Mouse (Mus musculus) MEL (cell line): ENCODE measurements at regions not wholly inside any gene's neighbourhood (a gene's known extent, or its start where the extent isn't known, plus 50 kb on each side); places are given as distances from the start of the nearest gene placed in this dataset.

Experiments
- DNase-seq: peaks from one replicate; pipeline ENCODE4 v3.0.0; 2011; ENCODE audit warnings: low read depth, low spot score
- H3K27ac ChIP-seq: 2 replicates; pipeline ENCODE4 v1.5.1; 2012; ENCODE audit warnings: low read depth, mild to moderate bottlenecking, control low read depth, low read length, moderate library complexity; ENCODE audit not compliant: control insufficient read depth
- H3K27me3 ChIP-seq, 2 experiments: fragments of 150-350 bp in 1 of 2; sonication (generic) in 1 of 2; 2 replicates each; pipeline ENCODE4 v1.6.1; 2012; ENCODE audit warnings: low read length in 2 of 2, mild to moderate bottlenecking in 2 of 2, improper control_type of control experiment in 1 of 2, moderate library complexity in 1 of 2; ENCODE audit not compliant: insufficient read depth in 2 of 2, control insufficient read depth in 1 of 2
- H3K36me3 ChIP-seq, 2 experiments: 2 replicates each; pipeline ENCODE4 v1.6.1; 2012 to 2014; ENCODE audit warnings: low read length in 2 of 2, improper control_type of control experiment in 1 of 2, inconsistent platforms in 1 of 2, mild to moderate bottlenecking in 1 of 2; ENCODE audit not compliant: insufficient read depth in 2 of 2, control insufficient read depth in 1 of 2
- H3K4me1 ChIP-seq, 2 experiments: fragments of 150-350 bp in 1 of 2; sonication (generic) in 1 of 2; 2 replicates each; pipeline ENCODE4 v1.6.1; 2012; ENCODE audit warnings: low read length in 2 of 2, improper control_type of control experiment in 1 of 2, mild to moderate bottlenecking in 1 of 2; ENCODE audit not compliant: insufficient read depth in 2 of 2, control insufficient read depth in 1 of 2
- H3K4me3 ChIP-seq, 2 experiments: fragments of 150-350 bp in 1 of 2; sonication (generic) in 1 of 2; 2 replicates each; pipeline ENCODE4 v1.5.1; 2012; ENCODE audit warnings: low read depth in 2 of 2, low read length in 2 of 2, mild to moderate bottlenecking in 2 of 2, moderate library complexity in 2 of 2, control low read depth in 1 of 2, improper control_type of control experiment in 1 of 2; ENCODE audit not compliant: control insufficient read depth in 1 of 2, insufficient read depth in 1 of 2
- H3K79me2 ChIP-seq: 2 replicates; pipeline ENCODE4 v1.6.1; 2012; ENCODE audit warnings: mild to moderate bottlenecking, low read length, moderate library complexity; ENCODE audit not compliant: control insufficient read depth, poor library complexity, insufficient read depth
- H3K9ac ChIP-seq: 2 replicates; pipeline ENCODE4 v1.6.1; 2012; ENCODE audit warnings: low read depth, mild to moderate bottlenecking, control low read depth, low read length, moderate library complexity; ENCODE audit not compliant: control insufficient read depth, poor library complexity, severe bottlenecking
- H3K9me3 ChIP-seq: fragments of 150-350 bp; sonication (generic); replicated peaks from 2 replicates; pipeline ENCODE4 v1.6.1; 2012; ENCODE audit warnings: mild to moderate bottlenecking, low read length, improper control_type of control experiment, moderate library complexity; ENCODE audit not compliant: insufficient read depth
- CHD2 ChIP-seq: IDR thresholded peaks from 2 replicates; pipeline ENCODE4 v1.6.1; 2011; ENCODE audit warnings: low read length, improper control_type of control experiment
- GABPA ChIP-seq: IDR thresholded peaks from 2 replicates; pipeline ENCODE4 v1.6.1; 2012; ENCODE audit warnings: low read depth, mild to moderate bottlenecking, inconsistent platforms, low read length, improper control_type of control experiment, moderate library complexity
- KAT2A ChIP-seq: conservative IDR thresholded peaks from 2 replicates; pipeline ENCODE4 v1.6.1; 2012; ENCODE audit warnings: low read depth, low read length, improper control_type of control experiment, inconsistent platforms
- MAFK ChIP-seq: IDR thresholded peaks from 2 replicates; pipeline ENCODE4 v1.6.1; 2011; ENCODE audit warnings: low read depth, mild to moderate bottlenecking, low read length, improper control_type of control experiment, borderline replicate concordance
- MAX ChIP-seq: IDR thresholded peaks from 2 replicates; pipeline ENCODE4 v1.6.1; 2011; ENCODE audit warnings: low read length, improper control_type of control experiment
- MAZ ChIP-seq: IDR thresholded peaks from 2 replicates; pipeline ENCODE4 v1.6.1; 2012; ENCODE audit warnings: low read depth, mild to moderate bottlenecking, inconsistent platforms, low read length, improper control_type of control experiment
- MYB ChIP-seq: IDR thresholded peaks from 2 replicates; pipeline ENCODE4 v1.6.1; 2011; ENCODE audit warnings: mild to moderate bottlenecking, low read depth, low read length, improper control_type of control experiment
- MYC ChIP-seq: IDR thresholded peaks from 2 replicates; pipeline ENCODE4 v1.6.1; 2011; ENCODE audit warnings: low read depth, mild to moderate bottlenecking, low read length, improper control_type of control experiment, moderate library complexity
- NELFE ChIP-seq: IDR thresholded peaks from 2 replicates; pipeline ENCODE4 v1.6.1; 2011; ENCODE audit warnings: low read depth, low read length, improper control_type of control experiment
- POLR2A ChIP-seq, 2 experiments: IDR thresholded peaks; 2 replicates each; pipeline ENCODE4 v1.6.1; 2011 to 2012; ENCODE audit warnings: low read length in 2 of 2, mild to moderate bottlenecking in 2 of 2, control low read depth in 1 of 2, improper control_type of control experiment in 1 of 2, low read depth in 1 of 2, moderate library complexity in 1 of 2; ENCODE audit not compliant: control insufficient read depth in 1 of 2, insufficient read depth in 1 of 2, poor library complexity in 1 of 2
- POLR2AphosphoS2 ChIP-seq: IDR thresholded peaks from 2 replicates; pipeline ENCODE4 v1.6.1; 2011; ENCODE audit warnings: low read length, improper control_type of control experiment
- POLR2AphosphoS5 ChIP-seq: IDR thresholded peaks from 2 replicates; pipeline ENCODE4 v1.6.1; 2012; ENCODE audit warnings: low read depth, borderline replicate concordance, mild to moderate bottlenecking, inconsistent platforms, low read length, moderate library complexity, mixed read lengths
- RAD21 ChIP-seq: IDR thresholded peaks from 2 replicates; pipeline ENCODE4 v1.6.1; 2011; ENCODE audit warnings: mild to moderate bottlenecking, low read depth, low read length, improper control_type of control experiment
- RCOR1 ChIP-seq: IDR thresholded peaks from 2 replicates; pipeline ENCODE4 v1.6.1; 2012; ENCODE audit warnings: low read depth, mild to moderate bottlenecking, inconsistent platforms, low read length, improper control_type of control experiment
- SIN3A ChIP-seq: IDR thresholded peaks from 2 replicates; pipeline ENCODE4 v1.6.1; 2012; ENCODE audit warnings: low read length, improper control_type of control experiment, inconsistent platforms
- SMC3 ChIP-seq: IDR thresholded peaks from 2 replicates; pipeline ENCODE4 v1.6.1; 2011; ENCODE audit warnings: low read depth, low read length, improper control_type of control experiment
- TAL1 ChIP-seq: IDR thresholded peaks from 2 replicates; pipeline ENCODE4 v1.6.1; 2012; ENCODE audit warnings: mild to moderate bottlenecking, inconsistent platforms, low read length, moderate library complexity, mixed read lengths
- TBP ChIP-seq: IDR thresholded peaks from 2 replicates; pipeline ENCODE4 v1.8.0; 2011; ENCODE audit warnings: low read depth, low read length, improper control_type of control experiment
- TCF12 ChIP-seq: IDR thresholded peaks from 2 replicates; pipeline ENCODE4 v1.6.1; 2014; ENCODE audit warnings: low read depth, mild to moderate bottlenecking, inconsistent platforms, low read length, improper control_type of control experiment, moderate library complexity
- UBTF ChIP-seq: IDR thresholded peaks from 2 replicates; pipeline ENCODE4 v1.6.1; 2012; ENCODE audit warnings: low read depth, mild to moderate bottlenecking, inconsistent platforms, low read length, improper control_type of control experiment, moderate library complexity, borderline replicate concordance; ENCODE audit not compliant: insufficient read depth
- ZC3H11A ChIP-seq: IDR thresholded peaks from 2 replicates; pipeline ENCODE4 v1.6.1; 2012; ENCODE audit warnings: low read depth, mild to moderate bottlenecking, inconsistent platforms, low read length, improper control_type of control experiment
- ZKSCAN1 ChIP-seq: IDR thresholded peaks from 2 replicates; pipeline ENCODE4 v1.6.1; 2012; ENCODE audit warnings: low read depth, mild to moderate bottlenecking, inconsistent platforms, low read length, improper control_type of control experiment, moderate library complexity
- ZMIZ1 ChIP-seq: IDR thresholded peaks from 2 replicates; pipeline ENCODE4 v1.6.1; 2012; ENCODE audit warnings: low read depth, mild to moderate bottlenecking, inconsistent platforms, low read length, improper control_type of control experiment, moderate library complexity
- ZNF384 ChIP-seq: IDR thresholded peaks from 2 replicates; pipeline ENCODE4 v1.6.1; 2012; ENCODE audit warnings: low read depth, mild to moderate bottlenecking, inconsistent platforms, low read length, improper control_type of control experiment

- H3K9ac ChIP-seq: no peak overlapping the region
- TF ChIP-seq NELFE (no peak), CHD2 (no peak), ZNF384 (no peak), SIN3A (no peak)
- TF ChIP-seq, all 39 proteins: peak for 0
- no peak overlapping the region for H3K4me3 ChIP-seq
- DNase-seq: no peak
- H3K4me1 ChIP-seq: no peaks in the 10 kb centered on the region
- 0 out of 4 replicates have a peak, but pooled peaks cover 0 to 1% of the 10 kb centered on the region in 2 experiments for H3K27me3 ChIP-seq
- H3K36me3 ChIP-seq: no peaks in the 10 kb centered on the region
- H3K79me2 ChIP-seq: no peaks in the 10 kb centered on the region
- H3K9me3 ChIP-seq: no peaks in the 10 kb centered on the region
- no peak overlapping the region for H3K27ac ChIP-seq
These were observed 76.1 kb upstream of the Serp2 start for GRCm38 (mm10) chr14:76632763-76633162.

- no peak for DNase-seq
- H3K9ac ChIP-seq: no peak overlapping the region
- H3K27ac ChIP-seq: no peak overlapping the region
- H3K36me3 ChIP-seq: no peaks in the 10 kb centered on the region
- H3K4me3 ChIP-seq: no peak overlapping the region
- no peaks in the 10 kb centered on the region for H3K79me2 ChIP-seq
- no peaks in the 10 kb centered on the region for H3K27me3 ChIP-seq
- H3K9me3 ChIP-seq: no peaks in the 10 kb centered on the region
- no peak for TF ChIP-seq ZMIZ1
- no peak for TF ChIP-seq MAX
- TF ChIP-seq TBP: no peak
- no peak for TF ChIP-seq KAT2A
- TF ChIP-seq POLR2A (IDR thresholded peaks at IDR 0.05; ENCODE audit: control insufficient read depth in 1 of 2, insufficient read depth in 1 of 2, low read depth in 1 of 2, low read length in 2 of 2, poor library complexity in 1 of 2): no peak
- no peak for TF ChIP-seq TCF12
- TF ChIP-seq MYC: no peak
- no peak for TF ChIP-seq MYB
- TF ChIP-seq GABPA: no peak
- no peak for TF ChIP-seq MAFK
- TF ChIP-seq MAZ: no peak
- no peak for TF ChIP-seq SIN3A
- TF ChIP-seq RAD21: no peak
- TF ChIP-seq, all 39 proteins: peak for 0
- H3K4me1 ChIP-seq: no peaks in the 10 kb centered on the region
These were observed 75.1 kb upstream of the Serp2 start for GRCm38 (mm10) chr14:76631740-76632139.

- Histone ChIP-seq H3K36me3 (no peaks in the 10 kb centered on the region), H3K4me3 (no peak overlapping the region), H3K79me2 (no peaks in the 10 kb centered on the region), H3K27ac (no peak overlapping the region), H3K27me3 (no peaks in the 10 kb centered on the region), H3K9me3 (no peaks in the 10 kb centered on the region), H3K4me1 (no peaks in the 10 kb centered on the region), H3K9ac (no peak overlapping the region)
- TF ChIP-seq ZC3H11A: no peak
- TF ChIP-seq RCOR1: no peak
- TF ChIP-seq SIN3A: no peak
- TF ChIP-seq UBTF: no peak
- no peak for TF ChIP-seq ZKSCAN1
- no peak for TF ChIP-seq ZNF384
- TF ChIP-seq MYB: no peak
- TF ChIP-seq MAZ: no peak
- no peak for TF ChIP-seq TAL1
- no peak for TF ChIP-seq SMC3
- TF ChIP-seq POLR2AphosphoS2: no peak
- TF ChIP-seq POLR2AphosphoS5: no peak
- no peak for DNase-seq
These were observed 74.5 kb upstream of the Serp2 start for GRCm38 (mm10) chr14:76631181-76631580.
